Mouse (Mus musculus): ENCODE measurements around the gene Nuak2.

Nuak2 gene

GRCm38 (mm10) chr1:132376211-132377054 is 60.5 kb downstream of the Nuak2 start:
- DNase-seq (ENCODE audit: low read depth, low spot score), result no peak

GRCm38 (mm10) chr1:132377055-132377365 is 61.1 kb downstream of the Nuak2 start:
- DNase-seq (ENCODE audit: low read depth, low spot score), result no peak

DNA sequence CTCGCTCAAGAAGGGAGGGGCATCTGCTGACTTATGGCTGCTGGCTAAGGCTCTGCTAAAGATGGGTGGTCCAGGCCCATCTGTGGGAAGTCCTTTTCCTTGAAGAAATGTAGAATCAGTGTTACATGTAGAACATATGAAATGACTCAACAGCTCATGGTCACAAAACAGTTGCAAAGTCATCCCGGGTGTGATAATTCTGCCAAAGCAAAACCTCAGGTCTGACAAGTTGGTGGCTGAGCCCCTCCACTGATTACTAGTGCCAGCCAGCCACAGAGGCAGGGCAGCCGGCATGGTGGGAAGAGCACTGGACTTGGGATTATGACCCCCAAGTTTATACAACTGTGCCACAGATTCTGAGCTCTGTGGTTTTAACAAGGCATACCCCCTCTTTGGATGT is 61.9 kb downstream of the Nuak2 start:
- no peak for DNase-seq (ENCODE audit: low read depth, low spot score)

- DNase-seq (ENCODE audit: low read depth, low spot score), result no peak
These were observed 64.7 kb downstream of the Nuak2 start for GRCm38 (mm10) chr1:132380550-132381100.

DNA sequence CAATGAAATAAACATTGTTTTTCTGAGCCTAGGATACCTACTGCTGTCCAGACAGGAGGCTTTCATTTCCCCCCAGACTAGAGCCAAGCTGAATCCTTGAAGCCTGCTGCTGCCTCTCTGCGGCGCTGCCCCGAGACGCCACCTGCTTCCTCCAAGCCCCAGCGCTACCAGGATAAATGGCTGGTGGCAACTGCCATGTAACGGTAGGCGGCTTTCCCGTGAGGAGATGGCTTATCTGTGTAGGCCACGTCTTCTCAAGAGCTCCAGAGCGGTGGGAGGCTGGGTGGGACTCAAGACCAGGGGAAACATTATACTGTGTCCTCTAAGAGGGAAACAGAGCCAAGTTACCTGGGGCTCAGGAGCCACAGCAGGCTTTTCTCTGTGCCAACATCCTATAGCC is 66.0 kb downstream of the Nuak2 start:
- no peak for DNase-seq (ENCODE audit: low read depth, low spot score)

Data from embryo, embryonic 11.5 days (tissue).